Mouse (Mus musculus): Measurements from ENCODE around the gene Hnrnpr. TPM values are rescaled to one million over a fixed set of nuclear protein-coding genes. Genes with fewer than 3 reads are reported as not detected.

The Hnrnpr gene
- polyA plus RNA-seq, 1 experiment = 76.2 TPM

DNA sequence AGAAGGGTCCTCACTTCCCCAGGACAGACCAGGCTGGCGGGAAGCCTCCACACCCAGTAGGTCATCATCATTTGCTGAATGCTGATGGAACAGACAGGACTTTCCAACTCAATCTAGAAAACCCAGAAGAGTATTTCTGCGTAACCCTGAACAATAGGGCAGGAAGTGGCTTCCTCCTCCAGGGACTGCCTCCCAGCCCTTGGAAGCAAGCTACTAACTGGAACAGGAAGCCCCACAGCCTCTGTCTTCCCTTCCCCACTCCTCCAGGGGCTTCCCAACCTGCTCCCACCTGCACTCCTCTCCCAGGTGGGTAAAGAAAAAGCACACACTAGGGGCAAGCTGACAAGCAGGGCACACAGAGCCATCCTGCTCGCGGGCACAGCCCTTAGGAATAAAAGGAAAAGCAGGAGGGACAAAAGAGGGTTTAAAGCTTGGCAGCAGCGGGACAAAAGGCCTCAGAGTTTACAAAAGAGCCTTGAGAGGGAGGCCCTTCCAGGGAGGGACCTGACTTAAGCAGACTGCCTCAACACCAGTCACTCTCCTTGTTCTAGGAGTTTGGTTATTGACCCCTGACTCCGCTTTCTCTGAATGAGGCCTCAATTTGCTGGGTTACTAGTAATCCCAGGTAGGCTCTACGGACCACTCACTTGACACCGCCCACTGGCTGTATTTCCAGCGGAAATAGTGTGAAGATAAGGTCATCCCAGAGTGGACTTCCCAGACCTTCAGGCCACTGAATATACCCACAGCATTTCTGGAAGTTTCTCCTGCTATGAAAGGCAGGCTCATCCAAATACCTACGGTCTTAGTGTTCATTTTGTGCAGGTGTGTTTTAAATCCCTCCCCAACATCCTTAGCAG is 27.9 kb upstream of the Hnrnpr start:
- Histone ChIP-seq H3K4me3 (replicated peaks; ENCODE audit: control insufficient read depth, low read depth, low read length) (no peak overlapping the region), H3K4me1 (ENCODE audit: control insufficient read depth, insufficient read depth, low read length) (no peaks in the 10 kb centered on the region), H3K27ac (ENCODE audit: control insufficient read depth, insufficient read depth, low read depth, low read length, poor library complexity) (no peak overlapping the region)
- no peak for TF ChIP-seq POLR2A (IDR thresholded peaks at IDR 0.05; ENCODE audit: borderline replicate concordance, control insufficient read depth, low read depth, low read length)
- no peak for TF ChIP-seq CTCF (IDR thresholded peaks at IDR 0.05; ENCODE audit: control insufficient read depth, insufficient read depth, low read length)
- 77% methylated on average over 10 of the region's 10 CpGs for WGBS

DNA sequence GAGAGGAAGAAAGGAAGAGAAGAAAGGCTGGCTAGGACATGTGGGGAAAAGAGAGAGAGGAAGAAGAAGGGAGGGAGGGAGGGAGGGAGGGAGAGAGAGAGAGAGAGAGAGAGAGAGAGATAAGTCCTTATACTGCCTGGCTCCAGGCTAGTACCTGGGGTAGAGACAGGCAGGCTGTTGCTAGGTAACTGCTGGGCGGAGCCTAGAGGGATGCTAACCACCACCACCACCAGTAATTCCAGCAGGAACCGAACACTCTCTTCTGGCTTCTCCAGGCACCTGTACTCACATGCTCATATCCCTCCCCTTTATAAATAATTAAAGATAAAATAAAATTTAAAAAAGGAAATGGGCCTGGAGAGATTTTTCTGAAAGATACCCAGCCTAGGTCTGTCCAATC is 27.0 kb upstream of the Hnrnpr start:
- Histone ChIP-seq H3K27ac (ENCODE audit: control insufficient read depth, insufficient read depth, low read depth, low read length, poor library complexity) (no peak overlapping the region), H3K4me1 (ENCODE audit: control insufficient read depth, insufficient read depth, low read length) (no peaks in the 10 kb centered on the region), H3K4me3 (replicated peaks; ENCODE audit: control insufficient read depth, low read depth, low read length) (no peak overlapping the region)
- TF ChIP-seq POLR2A (IDR thresholded peaks at IDR 0.05; ENCODE audit: borderline replicate concordance, control insufficient read depth, low read depth, low read length) = no peak
- no peak for TF ChIP-seq CTCF (IDR thresholded peaks at IDR 0.05; ENCODE audit: control insufficient read depth, insufficient read depth, low read length)
- 78% methylated on average over 2 of the region's 2 CpGs for WGBS

DNA sequence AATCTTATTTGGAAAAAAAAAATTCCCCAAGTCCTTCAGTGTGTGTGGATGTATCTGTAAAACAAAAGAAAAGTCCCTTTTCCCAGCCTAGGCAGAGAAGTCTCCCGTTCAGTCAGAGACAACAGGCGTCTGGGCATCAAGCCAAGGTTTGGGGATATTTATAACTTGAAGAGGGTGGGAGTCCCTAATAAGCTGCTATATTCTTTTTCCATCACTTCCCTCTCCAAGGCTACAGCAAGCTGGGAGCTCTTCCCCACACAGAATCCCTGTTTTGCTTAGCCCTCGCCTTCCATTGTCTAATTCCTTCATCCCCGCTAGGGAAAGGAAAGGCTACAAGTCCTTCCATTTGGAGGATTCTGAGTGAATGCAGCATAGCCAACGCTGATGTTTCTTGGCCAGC is 26.3 kb upstream of the Hnrnpr start, which contains the start of gene Zfp46:
Gene Zfp46 (plus strand): TSS at position 229 of the 400 bp plus-strand sequence.
- Histone ChIP-seq H3K4me1 (ENCODE audit: control insufficient read depth, insufficient read depth, low read length) (no peaks in the 10 kb centered on the region), H3K4me3 (replicated peaks; ENCODE audit: control insufficient read depth, low read depth, low read length) (peak within 1 kb of the TSS; percentile 87), H3K27ac (ENCODE audit: control insufficient read depth, insufficient read depth, low read depth, low read length, poor library complexity) (peak within 1 kb of the TSS; percentile 16)
- 66% methylated on average over 5 of the region's 5 CpGs for WGBS
- no peak for TF ChIP-seq CTCF (IDR thresholded peaks at IDR 0.05; ENCODE audit: control insufficient read depth, insufficient read depth, low read length)

DNA sequence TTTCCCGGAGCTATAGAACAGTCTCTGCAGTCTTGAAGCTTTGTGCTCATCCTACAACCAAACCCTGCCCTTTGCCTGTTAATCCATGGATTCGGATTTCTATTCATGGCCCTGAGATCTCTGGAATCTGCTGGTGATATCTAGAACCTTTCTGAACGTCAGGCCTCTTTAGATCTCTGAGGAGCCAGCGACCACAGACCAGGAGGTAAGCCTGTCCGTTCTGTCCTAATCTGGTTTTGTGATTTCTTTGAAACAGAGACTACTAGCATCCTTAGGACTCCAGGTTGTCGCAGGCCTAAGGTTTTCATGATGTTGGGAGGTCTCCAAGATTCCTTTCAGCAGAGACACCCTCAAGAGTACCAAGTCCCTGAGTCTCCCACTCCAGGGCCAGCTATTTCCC is 25.9 kb upstream of the Hnrnpr start:
- H3K4me1 ChIP-seq (ENCODE audit: control insufficient read depth, insufficient read depth, low read length) = no peaks in the 10 kb centered on the region
- TF ChIP-seq POLR2A (IDR thresholded peaks at IDR 0.05; ENCODE audit: borderline replicate concordance, control insufficient read depth, low read depth, low read length) (no peak), CTCF (IDR thresholded peaks at IDR 0.05; ENCODE audit: control insufficient read depth, insufficient read depth, low read length) (no peak)
- H3K4me3 ChIP-seq (replicated peaks; ENCODE audit: control insufficient read depth, low read depth, low read length) = peak overlapping the region; percentile 87
- no peak overlapping the region; the same call in 1 of the 2 replicates for H3K27ac ChIP-seq (ENCODE audit: control insufficient read depth, insufficient read depth, low read depth, low read length, poor library complexity)
- 44% methylated on average over 6 of the region's 6 CpGs for WGBS

DNA sequence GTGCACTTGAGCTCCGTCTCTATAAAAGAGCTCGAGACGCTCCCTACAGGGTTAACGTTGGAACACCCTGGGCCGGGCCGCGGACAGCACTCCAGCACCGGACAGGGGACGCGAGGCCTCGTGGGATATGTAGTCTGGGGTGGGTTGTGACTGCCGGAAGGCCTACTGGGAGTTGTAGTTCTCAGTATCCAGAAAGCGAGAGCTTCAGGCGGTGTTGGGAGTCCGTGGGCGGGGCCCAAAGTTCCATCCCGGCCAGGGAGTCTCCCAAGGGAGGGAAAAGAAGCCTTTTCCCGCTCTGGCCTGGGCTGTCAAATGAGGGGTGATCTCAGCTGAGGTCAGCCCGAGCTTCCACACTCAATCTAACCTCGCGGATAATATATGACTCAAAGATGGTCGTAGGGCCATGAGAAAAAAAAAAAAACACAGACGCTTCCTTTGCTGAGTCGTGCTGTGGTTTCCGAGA is 25.4 kb upstream of the Hnrnpr start:
- peak overlapping the region; percentile 87 for H3K4me3 ChIP-seq (replicated peaks; ENCODE audit: control insufficient read depth, low read depth, low read length)
- WGBS = 0% methylated on average over 25 of the region's 25 CpGs
- TF ChIP-seq CTCF (IDR thresholded peaks at IDR 0.05; ENCODE audit: control insufficient read depth, insufficient read depth, low read length) = no peak
- peak; percentile 59; the same call in 1 of the 2 replicates for TF ChIP-seq POLR2A (IDR thresholded peaks at IDR 0.05; ENCODE audit: borderline replicate concordance, control insufficient read depth, low read depth, low read length)
- H3K27ac ChIP-seq (ENCODE audit: control insufficient read depth, insufficient read depth, low read depth, low read length, poor library complexity) = peak overlapping the region; percentile 16
- no peaks in the 10 kb centered on the region for H3K4me1 ChIP-seq (ENCODE audit: control insufficient read depth, insufficient read depth, low read length)

DNA sequence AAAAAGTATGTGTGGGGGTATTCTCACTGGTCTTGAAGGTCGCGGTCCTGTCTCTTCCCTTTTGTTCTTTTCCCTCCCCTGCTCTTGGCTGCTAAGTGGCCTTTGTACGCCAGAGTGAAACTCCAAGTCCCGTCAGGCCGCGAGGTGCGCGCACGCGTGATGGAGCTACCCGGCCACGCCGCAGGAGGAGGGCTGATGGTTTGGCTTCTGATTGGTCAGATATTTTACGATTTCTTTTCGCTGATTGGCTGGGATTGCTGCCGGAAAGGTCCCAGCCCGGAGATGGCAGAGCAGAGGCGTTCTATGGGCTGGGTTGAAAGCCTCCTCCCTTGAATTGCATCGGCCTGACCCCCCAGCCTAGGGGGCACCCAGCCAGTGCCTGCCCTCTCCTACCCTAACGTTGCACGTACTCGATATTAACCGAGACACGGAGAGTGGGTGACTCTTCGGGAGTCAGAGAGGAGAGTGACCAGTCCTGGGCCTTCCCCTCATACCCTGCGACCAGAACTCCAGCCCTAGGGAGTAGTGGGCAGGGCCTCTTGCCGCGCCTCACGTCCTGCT is 24.9 kb upstream of the Hnrnpr start:
- under 1% methylated on average over 29 of the region's 29 CpGs for WGBS
- Histone ChIP-seq H3K4me3 (replicated peaks; ENCODE audit: control insufficient read depth, low read depth, low read length) (peak overlapping the region; percentile 87), H3K27ac (ENCODE audit: control insufficient read depth, insufficient read depth, low read depth, low read length, poor library complexity) (peak overlapping the region; percentile 16), H3K4me1 (ENCODE audit: control insufficient read depth, insufficient read depth, low read length) (no peaks in the 10 kb centered on the region)
- TF ChIP-seq POLR2A (IDR thresholded peaks at IDR 0.05; ENCODE audit: borderline replicate concordance, control insufficient read depth, low read depth, low read length) = peak; percentile 69; the same call in 1 of the 2 replicates
- TF ChIP-seq CTCF (IDR thresholded peaks at IDR 0.05; ENCODE audit: control insufficient read depth, insufficient read depth, low read length) = 0 out of 2 replicates have a peak, but pooled peaks have one; percentile 14

DNA sequence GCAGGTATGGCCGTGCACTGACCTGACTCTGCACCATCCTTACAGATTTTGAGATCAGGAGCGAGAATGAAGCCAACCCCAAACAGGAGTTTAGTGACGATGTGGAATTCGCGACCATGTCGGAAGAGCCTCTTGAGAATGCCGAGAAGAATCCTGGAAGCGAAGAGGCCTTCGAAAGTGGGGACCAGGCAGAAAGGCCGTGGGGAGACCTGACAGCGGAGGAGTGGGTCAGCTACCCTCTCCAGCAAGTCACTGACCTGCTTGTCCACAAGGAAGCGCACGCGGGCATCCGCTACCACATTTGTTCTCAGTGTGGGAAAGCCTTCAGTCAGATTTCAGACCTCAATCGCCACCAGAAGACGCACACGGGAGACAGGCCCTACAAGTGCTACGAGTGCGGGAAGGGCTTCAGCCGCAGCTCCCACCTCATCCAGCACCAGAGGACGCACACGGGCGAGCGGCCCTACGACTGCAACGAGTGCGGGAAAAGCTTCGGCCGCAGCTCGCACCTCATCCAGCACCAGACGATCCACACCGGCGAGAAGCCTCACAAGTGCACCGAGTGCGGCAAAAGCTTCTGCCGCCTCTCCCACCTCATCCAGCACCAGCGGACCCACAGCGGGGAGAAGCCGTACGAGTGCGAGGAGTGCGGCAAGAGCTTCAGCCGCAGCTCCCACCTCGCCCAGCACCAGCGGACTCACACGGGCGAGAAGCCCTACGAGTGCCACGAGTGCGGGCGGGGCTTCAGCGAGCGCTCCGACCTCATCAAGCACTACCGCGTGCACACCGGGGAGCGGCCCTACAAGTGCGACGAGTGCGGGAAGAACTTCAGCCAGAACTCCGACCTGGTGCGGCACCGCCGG is 20.6 kb upstream of the Hnrnpr start:
- 93% methylated on average over 66 of the region's 66 CpGs for WGBS
- Histone ChIP-seq H3K4me3 (replicated peaks; ENCODE audit: control insufficient read depth, low read depth, low read length) (no peak overlapping the region), H3K4me1 (ENCODE audit: control insufficient read depth, insufficient read depth, low read length) (no peaks in the 10 kb centered on the region), H3K27ac (ENCODE audit: control insufficient read depth, insufficient read depth, low read depth, low read length, poor library complexity) (no peak overlapping the region)
- TF ChIP-seq CTCF (IDR thresholded peaks at IDR 0.05; ENCODE audit: control insufficient read depth, insufficient read depth, low read length) (no peak), POLR2A (IDR thresholded peaks at IDR 0.05; ENCODE audit: borderline replicate concordance, control insufficient read depth, low read depth, low read length) (no peak)

Data from bone marrow, adult 2 months (tissue).